Mouse (Mus musculus): Measurements from ENCODE around the gene Mink1.
"Not testable (repeated sequence)": the region's sequence is repeated elsewhere in the genome, so short reads cannot be mapped to it uniquely, and the experiment has no call there.

Mink1 gene

DNA sequence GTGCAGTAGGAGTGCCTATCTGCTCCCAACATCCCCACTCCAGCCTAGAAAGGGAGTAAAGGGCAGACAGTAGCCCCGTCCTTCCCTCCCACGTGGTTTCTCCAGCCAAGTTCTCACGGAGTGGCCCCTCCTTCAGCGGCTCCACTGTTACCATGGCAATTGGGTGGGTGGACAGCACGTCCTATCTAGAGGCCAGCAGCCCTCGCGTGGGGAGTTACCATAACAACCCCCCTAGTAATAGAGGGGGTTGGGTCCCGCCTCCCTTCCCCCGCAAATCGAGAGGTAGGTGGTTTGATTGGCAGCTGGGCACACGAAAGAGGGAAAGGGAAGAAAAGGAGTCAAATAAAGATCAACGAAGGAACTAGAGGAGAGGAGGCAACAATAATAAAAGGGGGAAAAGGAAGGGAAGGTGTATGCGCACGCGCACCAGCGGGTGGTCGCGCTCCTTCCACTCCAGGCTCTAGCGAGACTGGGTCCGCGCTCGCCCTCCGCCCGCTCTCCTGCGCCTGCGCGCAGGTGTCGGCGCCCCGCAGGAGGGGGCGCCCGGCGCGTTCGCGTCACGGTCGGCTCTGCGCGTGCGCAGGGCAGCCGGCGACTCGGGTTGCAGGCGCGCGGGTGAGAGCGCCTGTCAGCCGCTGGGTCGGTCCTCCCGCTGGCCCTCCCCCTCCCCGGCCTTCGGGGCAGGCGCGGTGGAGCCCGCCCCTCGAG, at the start of gene Mink1:
Gene Mink1 (plus strand): TSS at position 595 of the 708 bp plus-strand sequence.
- peak; percentile 86 for DNase-seq (ENCODE audit: low read depth, low spot score)

DNA sequence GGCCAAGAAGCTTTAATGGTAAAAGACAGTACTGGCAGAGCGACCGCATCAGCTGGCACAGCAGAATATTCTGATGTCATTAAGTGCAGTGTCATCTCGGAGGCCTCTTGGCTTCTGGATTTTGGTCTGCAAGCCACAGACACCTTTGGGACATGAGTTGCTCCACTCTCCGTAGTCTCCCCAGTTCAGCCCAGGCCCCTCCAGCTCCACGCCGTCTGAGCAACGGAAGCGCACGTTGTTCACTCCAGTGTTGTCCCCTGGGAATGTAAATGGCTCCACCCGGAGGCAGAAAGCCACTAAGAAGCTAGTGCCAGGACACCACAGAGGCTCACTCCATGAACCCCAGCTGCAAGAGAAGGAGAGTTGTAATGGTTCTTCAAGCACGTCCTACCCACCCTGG, 49.2 kb upstream of the Mink1 start:
- no peak for DNase-seq (ENCODE audit: low read depth, low spot score)

DNA sequence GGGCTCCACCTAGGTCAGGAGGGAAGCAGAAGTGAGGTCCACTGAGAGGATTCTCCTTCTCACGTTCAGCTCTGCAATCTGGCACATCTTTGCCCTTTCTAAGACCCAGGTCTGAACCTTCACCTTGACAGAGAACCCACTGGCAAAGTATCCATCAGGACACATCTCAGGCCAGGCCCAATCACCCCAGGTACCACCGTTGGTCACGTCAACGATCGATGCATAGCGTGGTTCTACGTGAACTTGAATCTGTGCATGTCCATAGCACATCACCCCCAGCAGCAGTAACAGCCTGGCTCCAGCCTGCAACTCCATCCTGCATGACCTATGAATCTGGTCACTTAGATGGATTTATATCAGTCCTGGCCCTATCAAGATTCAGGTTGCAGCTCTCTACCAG, 48.4 kb upstream of the Mink1 start, which contains the start of gene Vmo1:
Gene Vmo1 (minus strand): TSS at position 329 of the 400 bp plus-strand sequence.
- no peak for DNase-seq (ENCODE audit: low read depth, low spot score)

DNA sequence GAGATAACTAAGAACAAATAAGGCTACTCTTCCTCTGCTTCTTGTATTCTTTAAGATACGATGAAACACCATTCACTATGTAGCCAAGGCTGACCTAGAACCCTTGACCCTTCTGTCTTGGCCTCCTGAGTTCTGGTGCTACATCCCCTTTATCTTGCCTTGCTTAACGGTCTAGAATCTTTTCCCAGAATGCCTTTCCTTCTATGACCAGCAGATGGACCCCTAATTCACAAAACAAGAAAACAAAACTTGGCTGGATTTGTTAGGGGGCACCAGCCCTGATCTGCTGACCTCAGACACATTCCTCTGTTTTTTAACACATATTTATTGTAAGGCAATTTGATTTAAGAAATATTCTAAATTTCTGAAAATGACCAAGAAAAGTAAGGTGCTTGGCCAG, 46.3 kb upstream of the Mink1 start:
- DNase-seq (ENCODE audit: low read depth, low spot score) = peak; percentile 57

DNA sequence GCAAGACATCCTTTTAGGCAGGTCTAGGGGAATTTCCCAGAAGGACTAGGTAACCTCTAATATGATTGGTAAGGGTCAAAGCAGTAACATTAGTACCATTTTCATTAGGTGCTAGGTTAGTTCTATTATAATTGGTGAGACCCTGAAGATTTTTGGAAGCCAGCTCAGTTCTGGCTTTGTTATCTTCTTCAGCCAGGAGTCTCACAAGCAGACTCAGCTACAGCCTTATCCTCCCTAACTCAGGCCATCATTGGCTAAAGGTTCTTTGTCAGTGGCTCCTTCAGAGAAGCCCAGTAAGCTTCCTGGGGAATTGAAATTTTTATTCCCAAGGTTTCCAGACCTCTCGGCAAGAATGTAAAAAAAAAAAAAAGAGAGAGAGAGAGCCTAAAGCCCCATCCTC, 44.2 kb upstream of the Mink1 start:
- DNase-seq (ENCODE audit: low read depth, low spot score) = no peak

DNA sequence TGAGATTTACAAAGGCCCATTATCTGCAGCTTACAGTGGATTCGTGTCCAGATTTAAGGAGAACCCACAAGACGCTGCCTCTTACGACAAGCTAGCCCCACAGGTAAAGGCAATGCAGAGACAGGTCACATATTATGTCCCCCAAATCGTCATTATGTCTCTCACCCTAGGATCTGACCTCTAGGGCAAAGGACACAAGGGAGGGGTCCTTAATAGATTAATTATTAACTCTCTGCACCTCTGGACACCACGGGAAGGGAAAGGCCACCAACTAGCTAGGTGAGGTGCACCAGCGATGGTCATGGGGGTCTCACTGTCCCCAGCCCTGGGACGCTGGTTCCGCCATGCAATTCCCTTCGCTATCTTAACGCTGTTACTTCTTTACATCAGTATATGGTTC, 43.8 kb upstream of the Mink1 start, which contains the start of gene Gltpd2:
Gene Gltpd2 (plus strand): TSS at position 274 of the 400 bp plus-strand sequence.
- no peak for DNase-seq (ENCODE audit: low read depth, low spot score)

DNA sequence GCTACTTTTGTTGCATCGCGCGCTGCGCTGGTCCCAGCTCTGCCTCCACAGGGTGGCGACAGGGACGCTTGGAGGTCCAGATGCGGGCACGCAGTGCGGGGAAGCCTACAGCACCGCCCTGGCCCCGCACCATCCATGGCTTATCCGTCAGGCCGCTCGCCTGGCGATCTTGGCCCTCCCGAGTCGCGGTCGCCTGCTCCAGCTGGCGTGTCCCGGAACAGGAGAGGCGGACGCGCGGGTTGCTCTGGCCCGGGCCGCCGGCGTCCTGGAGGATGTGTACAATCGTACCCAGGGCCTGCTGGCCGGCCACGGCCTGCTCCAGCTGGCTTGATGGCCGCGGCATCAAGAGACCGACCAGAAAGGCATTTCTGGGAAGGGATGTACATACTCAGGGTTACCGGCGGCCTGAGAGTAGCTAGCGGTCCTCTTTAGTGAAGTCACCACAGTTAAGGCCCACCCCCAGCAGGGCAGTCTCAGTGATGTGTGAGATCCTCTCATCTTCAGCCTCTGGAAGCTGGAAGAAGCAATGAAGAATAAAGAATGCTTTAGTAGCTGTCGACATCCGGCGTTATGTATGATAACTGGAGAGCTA, 42.4 kb upstream of the Mink1 start:
- DNase-seq (ENCODE audit: low read depth, low spot score) = no peak

DNA sequence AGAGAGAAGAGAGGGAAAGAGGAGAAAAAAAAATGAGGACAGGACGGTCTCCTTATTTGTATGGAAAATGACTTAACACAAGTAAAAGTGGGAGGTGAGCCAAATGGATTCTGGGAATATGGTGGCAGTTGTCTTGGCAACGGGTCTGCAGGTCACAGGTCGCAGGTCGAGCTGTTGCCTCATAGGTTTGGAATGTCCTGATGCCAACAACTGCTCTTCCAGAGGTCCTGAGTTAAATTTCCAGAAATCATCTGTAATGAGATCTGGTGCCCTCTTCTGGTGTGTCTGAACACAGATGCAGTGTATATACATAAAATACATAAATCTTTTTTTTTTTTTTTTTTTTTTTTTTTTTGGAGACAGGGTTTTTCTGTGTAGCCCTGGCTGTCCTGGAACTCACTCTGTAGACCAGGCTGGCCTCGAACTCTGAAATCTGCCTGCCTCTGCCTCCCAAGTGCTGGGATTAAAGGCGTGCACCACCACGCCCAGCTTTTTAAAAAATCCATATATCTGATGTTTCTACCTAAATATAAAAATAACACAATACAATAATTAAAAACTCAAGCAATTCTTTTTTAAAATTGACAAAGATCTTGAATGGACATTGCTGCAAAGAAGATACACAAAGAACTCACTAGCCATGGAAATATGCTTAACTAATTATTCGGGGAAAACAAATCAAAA, 39.2 kb upstream of the Mink1 start:
- DNase-seq (ENCODE audit: low read depth, low spot score) = not testable (repeated sequence)

DNA sequence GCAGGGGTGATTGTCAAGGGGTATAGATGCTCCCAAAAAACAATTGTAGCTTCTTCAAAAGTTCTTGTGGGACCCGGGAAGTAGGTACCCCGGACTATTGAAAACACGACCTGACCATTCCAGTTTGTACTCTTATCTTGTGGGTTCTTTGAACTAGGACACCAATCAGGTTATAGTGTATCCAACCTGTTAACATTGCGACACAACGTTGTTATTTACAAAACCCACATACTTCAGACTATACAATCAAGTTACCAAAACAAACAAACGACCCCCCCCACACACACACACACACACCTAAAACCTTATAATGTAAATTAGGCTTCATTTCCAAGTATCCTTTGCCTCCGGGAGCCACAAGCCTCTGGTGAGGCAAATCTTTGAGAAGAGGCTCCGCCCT, 37.9 kb upstream of the Mink1 start:
- no peak for DNase-seq (ENCODE audit: low read depth, low spot score)

DNA sequence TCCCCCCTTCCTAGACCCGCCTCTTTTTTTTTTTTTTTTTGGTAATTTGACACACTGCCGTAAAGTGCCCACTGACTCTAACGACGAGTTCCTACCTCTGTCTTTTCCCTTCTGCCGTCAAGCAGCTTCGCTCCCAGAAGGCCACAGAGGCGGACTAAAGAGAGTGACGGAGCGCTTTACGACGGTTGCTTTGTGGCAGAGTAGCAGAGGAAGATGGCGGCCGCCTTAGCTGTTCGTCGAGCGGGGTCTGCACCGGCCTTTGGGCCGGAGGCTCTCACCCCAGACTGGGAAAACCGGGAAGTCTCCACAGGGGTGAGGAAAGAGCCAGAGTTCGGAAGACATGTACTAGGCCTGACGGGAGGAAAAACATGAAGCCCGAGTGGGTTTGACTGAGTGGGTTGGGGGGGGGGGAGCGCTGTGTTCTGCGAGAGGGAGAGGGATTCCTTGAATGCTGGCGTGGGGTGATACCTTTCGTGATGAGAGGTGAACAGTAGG, 37.5 kb upstream of the Mink1 start, which contains the start of gene Psmb6:
Gene Psmb6 (plus strand): TSS at position 184 of the 495 bp plus-strand sequence.
- DNase-seq (ENCODE audit: low read depth, low spot score) = peak; percentile 93

DNA sequence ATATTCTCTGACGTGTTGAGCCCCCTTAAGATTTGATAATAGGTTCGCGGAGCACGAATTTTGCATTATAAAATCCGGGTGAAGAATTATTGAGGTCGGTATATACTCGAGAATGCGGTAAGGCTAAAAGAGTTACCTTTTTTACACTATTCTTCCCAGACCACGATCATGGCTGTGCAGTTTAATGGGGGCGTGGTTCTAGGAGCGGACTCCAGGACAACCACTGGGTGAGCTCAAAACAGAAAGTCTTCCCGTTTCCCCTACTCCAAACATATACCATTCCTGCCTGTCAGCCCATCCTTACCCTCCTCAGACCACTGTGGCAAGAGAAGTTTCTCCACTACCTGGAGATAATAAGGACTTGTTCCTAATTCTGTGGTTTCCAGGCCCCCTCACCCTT, 37.0 kb upstream of the Mink1 start:
- DNase-seq (ENCODE audit: low read depth, low spot score) = no peak

DNA sequence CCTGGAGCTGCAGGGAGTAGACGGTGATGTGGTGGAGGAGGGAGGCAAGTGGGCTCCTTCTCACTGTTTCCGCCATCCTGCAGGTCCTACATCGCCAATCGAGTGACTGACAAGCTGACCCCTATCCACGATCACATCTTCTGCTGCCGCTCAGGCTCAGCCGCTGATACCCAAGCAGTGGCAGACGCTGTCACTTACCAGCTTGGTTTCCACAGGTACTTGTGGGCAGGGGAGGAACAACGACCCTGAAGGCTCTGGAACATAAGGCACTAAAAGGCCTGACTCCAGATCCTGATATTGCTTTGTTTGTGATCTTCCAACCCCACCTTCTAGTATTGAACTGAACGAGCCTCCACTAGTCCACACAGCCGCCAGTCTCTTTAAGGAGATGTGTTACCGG, 36.5 kb upstream of the Mink1 start:
- no peak for DNase-seq (ENCODE audit: low read depth, low spot score)

DNA sequence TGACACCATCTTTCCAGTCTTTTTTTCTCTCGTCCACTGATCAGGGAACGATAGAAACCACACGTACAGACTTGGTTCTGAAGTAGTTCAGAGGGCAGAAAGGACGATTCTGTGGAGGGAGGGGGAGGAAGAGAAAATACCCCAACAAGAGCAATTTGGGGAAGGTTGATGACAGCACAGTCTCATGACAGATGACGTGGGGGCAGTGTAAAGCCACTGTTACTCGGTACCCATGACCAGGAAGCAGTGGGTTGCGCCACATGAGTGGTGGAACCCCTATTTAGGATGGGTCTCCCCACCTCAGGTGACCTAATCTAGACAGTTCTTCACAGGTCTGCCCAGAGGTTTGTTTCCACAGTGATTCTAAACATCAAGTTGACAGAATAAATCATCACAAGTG, 34.1 kb upstream of the Mink1 start:
- no peak for DNase-seq (ENCODE audit: low read depth, low spot score)

DNA sequence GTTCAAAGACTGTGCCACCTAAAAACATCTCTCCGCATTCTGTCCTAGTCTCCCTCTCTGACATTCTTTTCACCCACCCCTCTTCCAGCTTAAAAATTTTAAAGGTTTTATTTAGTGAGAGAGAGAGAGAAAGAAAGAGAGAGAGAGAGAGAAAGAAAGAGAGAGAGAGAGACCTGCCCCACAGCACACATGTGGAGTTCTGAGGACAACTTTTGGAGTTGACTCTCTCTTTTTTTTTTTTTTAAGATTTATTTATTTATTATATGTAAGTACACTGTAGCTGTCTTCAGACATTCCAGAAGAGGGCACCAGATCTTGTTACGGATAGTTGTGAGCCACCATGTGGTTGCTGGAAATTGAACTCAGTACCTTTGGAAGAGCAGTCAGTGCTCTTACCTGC, 31.6 kb upstream of the Mink1 start:
- DNase-seq (ENCODE audit: low read depth, low spot score) = not testable (repeated sequence)

DNA sequence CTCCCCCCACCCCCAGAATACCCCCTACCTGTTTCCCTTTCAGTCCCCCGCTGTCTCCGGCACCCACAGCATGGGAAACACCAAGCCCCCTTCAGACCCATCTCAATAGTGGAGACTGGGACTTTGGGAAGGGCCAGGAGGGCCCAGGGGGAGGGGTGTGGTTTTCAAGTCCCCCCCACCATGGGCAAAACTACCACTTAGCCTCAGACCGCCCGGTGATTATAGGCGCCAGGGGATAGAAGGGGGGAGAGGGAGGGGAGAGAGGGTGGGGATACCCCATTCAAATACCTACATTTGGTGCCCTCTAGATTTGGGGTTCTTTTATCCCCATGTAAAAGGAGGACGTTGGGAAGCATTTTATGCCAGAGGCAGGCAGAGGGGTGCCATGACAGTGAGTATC, 29.8 kb upstream of the Mink1 start, which contains the start of gene Gm40193:
Gene Gm40193 (minus strand): TSS at position 101 of the 400 bp plus-strand sequence.
- DNase-seq (ENCODE audit: low read depth, low spot score) = no peak

DNA sequence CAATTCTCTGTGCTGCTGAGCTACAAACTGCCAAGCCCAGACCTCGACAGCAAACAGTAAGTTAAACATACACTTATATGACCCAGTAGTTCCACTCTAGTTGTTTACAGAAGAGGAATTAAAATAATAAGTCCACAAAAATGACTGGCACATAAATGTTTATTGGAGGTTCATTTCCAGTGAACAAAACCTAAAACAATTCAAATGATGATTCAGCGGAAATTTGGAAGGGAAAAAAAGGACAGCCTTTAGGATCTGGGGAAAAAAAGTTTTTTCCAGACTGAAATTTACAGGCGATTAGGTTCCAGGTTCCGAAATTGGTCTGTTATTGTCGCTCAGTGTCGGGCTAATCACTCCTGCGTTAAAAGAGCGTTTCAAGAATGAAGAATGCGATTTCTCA, 23.3 kb upstream of the Mink1 start:
- no peak for DNase-seq (ENCODE audit: low read depth, low spot score)

DNA sequence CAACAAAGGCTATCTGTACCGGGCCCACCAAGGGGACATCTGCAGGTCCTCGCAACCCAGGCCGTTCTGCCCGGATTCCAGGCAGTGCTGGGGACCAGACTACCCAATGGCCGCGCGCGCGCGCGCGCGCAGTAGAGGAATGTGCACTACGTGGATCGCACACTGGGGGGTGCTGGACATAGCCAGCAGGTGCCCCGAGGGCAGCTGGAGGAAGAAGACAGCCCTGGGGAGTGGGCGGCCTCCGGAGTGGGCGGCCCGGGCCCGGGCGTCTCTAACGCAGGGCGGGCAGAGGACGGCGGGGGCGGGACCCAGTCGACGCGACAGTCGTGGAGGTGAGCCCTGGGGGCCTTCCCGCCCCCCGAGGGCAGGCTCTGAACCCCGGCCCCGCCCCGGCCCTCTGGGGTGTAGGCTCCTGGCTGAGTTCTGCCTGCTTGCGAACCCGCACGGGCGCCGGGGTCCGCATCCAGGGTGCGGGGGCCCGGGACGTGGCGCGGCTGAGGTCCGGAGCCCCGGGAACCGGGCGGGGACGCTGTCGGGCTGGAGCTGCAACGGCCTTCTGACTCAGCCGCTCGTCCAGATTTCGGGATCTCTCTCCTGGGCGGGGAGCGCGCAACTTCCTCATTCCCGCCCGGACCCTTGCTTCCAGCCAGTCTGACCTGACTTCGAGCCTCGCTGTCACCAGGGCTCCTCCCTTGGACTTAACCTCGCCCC, 22.6 kb upstream of the Mink1 start, which contains the start of gene Pld2:
Gene Pld2 (plus strand): TSS at position 188 of the 711 bp plus-strand sequence.
- DNase-seq (ENCODE audit: low read depth, low spot score) = peak; percentile 64

DNA sequence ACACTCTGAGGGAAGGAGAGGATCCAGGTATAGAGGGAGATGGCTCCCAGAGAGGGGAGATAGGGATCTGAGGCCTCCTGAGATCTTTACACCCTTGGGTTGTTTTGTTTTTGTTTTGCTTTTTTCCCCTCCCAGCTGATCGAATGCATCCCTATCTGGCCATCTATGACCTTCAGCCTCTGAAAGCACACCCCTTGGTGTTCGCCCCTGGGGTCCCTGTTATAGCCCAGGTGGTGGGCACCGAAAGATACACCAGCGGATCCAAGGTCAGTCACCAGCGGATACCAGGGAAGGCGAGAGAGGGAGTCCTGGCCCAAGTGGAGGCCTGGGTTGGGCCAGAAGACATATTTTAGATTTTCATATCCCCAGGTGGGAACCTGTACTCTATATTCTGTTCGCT, 21.8 kb upstream of the Mink1 start:
- DNase-seq (ENCODE audit: low read depth, low spot score) = no peak

DNA sequence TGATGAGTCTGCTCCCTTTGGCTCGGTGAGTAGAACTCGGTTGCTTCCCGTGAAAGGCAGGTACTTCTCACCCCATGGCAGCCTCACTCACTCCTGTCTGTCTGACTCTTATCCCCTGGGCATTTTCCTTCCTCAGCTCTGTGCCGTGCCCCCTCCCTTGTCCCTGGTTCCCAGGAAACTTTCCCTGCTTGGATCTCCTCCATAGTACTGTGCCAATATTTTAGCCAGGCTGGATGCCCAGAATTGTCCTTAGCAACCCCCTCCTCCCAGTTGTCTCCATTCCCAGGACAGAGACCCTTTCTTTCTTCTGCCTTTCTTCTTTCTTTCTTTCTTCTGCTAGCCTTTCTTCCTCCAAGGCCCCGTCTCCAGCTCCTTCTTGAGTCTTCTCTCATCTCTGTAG, 21.3 kb upstream of the Mink1 start:
- DNase-seq (ENCODE audit: low read depth, low spot score) = no peak

DNA sequence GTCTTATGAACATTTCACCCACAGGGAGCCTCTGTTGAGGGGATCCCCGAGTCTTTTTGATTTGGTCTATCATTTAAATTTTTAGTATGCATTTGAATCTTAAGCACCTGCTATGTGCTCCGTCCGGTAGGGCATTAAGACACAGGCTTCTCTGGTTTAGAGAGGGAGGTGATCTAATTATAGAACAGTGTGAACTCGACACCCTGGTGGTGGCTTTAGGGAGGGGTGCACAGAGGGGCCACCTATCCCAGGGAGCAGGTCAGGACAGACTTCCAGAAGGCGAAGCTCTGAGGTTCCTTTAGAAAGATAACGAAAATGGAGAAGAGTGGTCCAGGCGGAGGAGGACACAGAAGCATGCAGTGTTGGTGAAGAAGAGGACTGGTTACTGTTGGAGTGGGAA, 18.2 kb upstream of the Mink1 start:
- no peak for DNase-seq (ENCODE audit: low read depth, low spot score)

DNA sequence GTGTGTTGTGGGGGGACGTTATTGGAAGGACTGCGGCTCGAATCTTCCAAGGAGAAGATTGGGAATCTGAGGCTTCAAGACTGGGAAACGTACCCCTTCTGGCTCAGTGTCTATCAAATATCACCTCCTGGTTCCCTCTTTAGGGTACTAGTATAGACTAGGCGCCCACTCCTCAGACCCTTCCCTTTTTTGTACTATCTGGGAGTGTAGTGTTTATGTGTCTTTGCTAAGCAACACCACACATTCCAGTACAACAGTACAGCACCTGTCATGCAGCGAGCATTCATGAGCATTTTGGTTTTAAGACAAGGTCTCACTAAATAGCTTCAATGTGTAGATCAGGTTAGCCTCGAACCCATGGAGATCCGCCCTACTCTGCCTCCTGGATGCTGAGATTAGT, 11.2 kb upstream of the Mink1 start:
- DNase-seq (ENCODE audit: low read depth, low spot score) = no peak

DNA sequence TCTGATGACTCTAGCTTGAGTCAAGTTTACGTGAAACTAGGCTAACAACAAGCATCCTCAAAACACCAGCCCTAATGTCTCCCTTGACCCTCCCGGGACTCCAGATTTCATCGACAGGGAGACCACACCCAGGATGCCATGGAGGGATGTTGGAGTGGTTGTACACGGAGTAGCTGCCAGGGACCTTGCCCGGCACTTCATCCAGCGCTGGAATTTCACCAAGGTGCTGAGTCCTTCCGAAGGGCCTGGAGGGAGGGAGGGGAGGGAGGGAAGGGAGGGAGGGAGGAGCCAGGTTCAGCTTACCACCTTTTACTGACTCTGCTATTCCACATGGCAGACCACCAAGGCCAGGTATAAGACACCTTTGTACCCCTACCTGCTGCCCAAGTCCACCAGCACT, 8.7 kb upstream of the Mink1 start:
- no peak for DNase-seq (ENCODE audit: low read depth, low spot score)
